Mouse (Mus musculus) lung, postnatal 36 days (tissue): ENCODE results near the gene Mapk11.

ENCODE experiments used
- DNase-seq: peaks from one replicate; pipeline ENCODE4 v3.0.0; 2022; ENCODE audit warnings: mixed read lengths

The Mapk11 gene

GRCm38 (mm10) chr15:89149271-89150040, at the start of gene Mapk11:
Mapk11 (minus strand) TSS chr15:89149628.
- DNase-seq: peak; percentile 50

- no peak for DNase-seq
Measured at GRCm38 (mm10) chr15:89197056-89197455, 47.6 kb upstream of the Mapk11 start.

GRCm38 (mm10) chr15:89196313-89196706, 46.9 kb upstream of the Mapk11 start, which contains the start of gene Dennd6b:
Dennd6b (minus strand) TSS chr15:89196496.
- peak; percentile 99 for DNase-seq

- peak; percentile 95 for DNase-seq
Measured at GRCm38 (mm10) chr15:89195690-89196312, 46.4 kb upstream of the Mapk11 start.

GRCm38 (mm10) chr15:89195261-89195681, 45.8 kb upstream of the Mapk11 start:
- no peak for DNase-seq

GRCm38 (mm10) chr15:89184937-89185227, 35.5 kb upstream of the Mapk11 start:
- DNase-seq: no peak

GRCm38 (mm10) chr15:89184141-89184936, 34.9 kb upstream of the Mapk11 start:
- no peak for DNase-seq

- no peak for DNase-seq
Measured at GRCm38 (mm10) chr15:89182842-89183241, 33.4 kb upstream of the Mapk11 start.

GRCm38 (mm10) chr15:89182328-89182741, 32.9 kb upstream of the Mapk11 start:
- peak; percentile 50 for DNase-seq

- DNase-seq: no peak
Measured at GRCm38 (mm10) chr15:89181561-89182270, 32.3 kb upstream of the Mapk11 start.

GRCm38 (mm10) chr15:89180571-89181229, 31.3 kb upstream of the Mapk11 start, which contains the start of gene Plxnb2:
Plxnb2 (minus strand) TSS chr15:89180788.
- DNase-seq: peak; percentile 83

GRCm38 (mm10) chr15:89180081-89180541, 30.7 kb upstream of the Mapk11 start:
- peak; percentile 40 for DNase-seq

GRCm38 (mm10) chr15:89179630-89179964, 30.2 kb upstream of the Mapk11 start:
- DNase-seq: no peak

GRCm38 (mm10) chr15:89178954-89179629, 29.7 kb upstream of the Mapk11 start:
- DNase-seq: peak; percentile 89

- DNase-seq: no peak
Measured at GRCm38 (mm10) chr15:89178260-89178860, 28.9 kb upstream of the Mapk11 start.

- DNase-seq: peak; percentile 49
Measured at GRCm38 (mm10) chr15:89177576-89178259, 28.3 kb upstream of the Mapk11 start.

- peak; percentile 95 for DNase-seq
Measured at GRCm38 (mm10) chr15:89177121-89177520, 27.7 kb upstream of the Mapk11 start.

GRCm38 (mm10) chr15:89175411-89176155, 26.2 kb upstream of the Mapk11 start:
- DNase-seq: no peak

GRCm38 (mm10) chr15:89174889-89175339, 25.5 kb upstream of the Mapk11 start:
- no peak for DNase-seq

- DNase-seq: peak; percentile 78
Measured at GRCm38 (mm10) chr15:89173906-89174214, 24.4 kb upstream of the Mapk11 start.
